Mouse (Mus musculus): Measurements from ENCODE around the gene Pomgnt2. TPM values are rescaled to one million over a fixed set of nuclear protein-coding genes. Genes with fewer than 3 reads are reported as not detected.

The Pomgnt2 gene
- polyA plus RNA-seq, 1 experiment from 2014 or later = 10.9 TPM

DNA sequence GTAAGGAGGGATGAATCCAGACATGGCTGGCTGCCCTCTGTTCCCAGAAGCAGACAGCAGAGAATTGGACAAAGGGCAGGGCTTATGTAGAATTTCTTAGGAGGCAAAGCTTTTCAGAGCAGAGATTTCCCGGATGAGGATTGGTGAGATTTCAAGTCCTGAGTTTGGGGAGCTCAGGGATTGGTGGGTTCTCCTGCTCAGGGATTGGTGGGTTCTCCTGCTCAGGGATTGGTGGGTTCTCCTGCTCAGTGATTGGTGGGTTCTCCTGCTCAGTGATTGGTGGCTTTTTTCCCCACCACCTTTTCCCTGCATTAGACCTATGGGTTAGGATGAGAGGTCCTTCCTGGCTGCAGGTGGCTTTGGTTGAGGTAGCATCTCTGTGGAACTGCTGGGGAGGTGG lies 60.0 kb downstream of the Pomgnt2 start:
- Histone ChIP-seq H3K27me3 (0 out of 2 replicates have a peak, but pooled peaks cover 2% of the 10 kb centered on the region), H3K9me3 (replicated peaks) (no peaks in the 10 kb centered on the region), H3K27ac (no peak overlapping the region), H3K36me3 (no peaks in the 10 kb centered on the region), H3K4me2 (no peak overlapping the region), H3K4me3 (no peak overlapping the region), H3K9ac (no peak overlapping the region), H3K4me1 (replicated peaks) (no peaks in the 10 kb centered on the region)
- 72% methylated on average over 1 of the region's 1 CpGs for WGBS
- ATAC-seq (replicated peaks; ENCODE audit: insufficient number of reproducible peaks, insufficient read depth, low FRiP score, low read depth) = no peak

DNA sequence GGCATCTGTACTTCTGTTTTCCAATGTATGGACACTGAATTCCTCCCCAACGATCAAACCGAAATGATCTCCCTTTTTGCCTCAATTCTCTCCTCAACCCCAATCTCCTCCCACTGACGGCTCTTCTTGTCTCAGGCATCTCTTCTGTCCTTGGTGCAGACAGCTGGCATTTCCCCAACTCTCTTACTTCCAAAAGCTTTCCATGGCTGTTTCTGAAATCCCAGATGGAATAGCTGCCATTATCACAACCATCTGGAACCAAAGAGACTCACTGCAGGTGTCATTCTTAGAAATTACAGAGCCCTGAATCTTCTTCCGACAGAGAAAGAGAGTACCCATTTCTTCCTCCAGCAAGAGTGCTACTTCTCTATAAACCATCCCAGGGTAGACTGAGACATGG lies 62.1 kb downstream of the Pomgnt2 start:
- no peak overlapping the region for H3K4me3 ChIP-seq
- no peak for ATAC-seq (replicated peaks; ENCODE audit: insufficient number of reproducible peaks, insufficient read depth, low FRiP score, low read depth)
- no peak overlapping the region for H3K9ac ChIP-seq
- no peaks in the 10 kb centered on the region for H3K4me1 ChIP-seq (replicated peaks)
- H3K4me2 ChIP-seq = no peak overlapping the region
- no peak overlapping the region for H3K27ac ChIP-seq
- no peaks in the 10 kb centered on the region for H3K9me3 ChIP-seq (replicated peaks)
- H3K36me3 ChIP-seq = no peaks in the 10 kb centered on the region
- 80% methylated on average over 4 of the region's 4 CpGs for WGBS
- H3K27me3 ChIP-seq = 0 out of 2 replicates have a peak, but pooled peaks cover 2% of the 10 kb centered on the region

Other genes with a start within 250 kb of the Pomgnt2 start
- gene Zfp651, start 237.8 kb downstream of the Pomgnt2 start, polyA plus RNA-seq (2015; fragmentation: Nextera tagmentation; extraction: Ambion mirVana) = 18.2 and 23.0 TPM in 2 replicates
- 4.5 and 5.5 TPM in 2 replicates for gene Klhl40, start 219.5 kb downstream of the Pomgnt2 start, polyA plus RNA-seq (2015; fragmentation: Nextera tagmentation; extraction: Ambion mirVana)
- 17.5 and 18.3 TPM in 2 replicates for gene Hhatl, start 204.6 kb downstream of the Pomgnt2 start, polyA plus RNA-seq (2015; fragmentation: Nextera tagmentation; extraction: Ambion mirVana)
- gene Ccdc13, start 157.6 kb downstream of the Pomgnt2 start, polyA plus RNA-seq (2015; fragmentation: Nextera tagmentation; extraction: Ambion mirVana) = 0.23 TPM in 1 of 2 replicates, not detected in the other
- 206 and 251 TPM in 2 replicates for gene Higd1a, start 138.7 kb downstream of the Pomgnt2 start, polyA plus RNA-seq (2015; fragmentation: Nextera tagmentation; extraction: Ambion mirVana)
- 1.2 and 2.0 TPM in 2 replicates for gene Ackr2, start 98.8 kb downstream of the Pomgnt2 start, polyA plus RNA-seq (2015; fragmentation: Nextera tagmentation; extraction: Ambion mirVana)
- gene Cyp8b1, start 80.8 kb downstream of the Pomgnt2 start, polyA plus RNA-seq (2015; fragmentation: Nextera tagmentation; extraction: Ambion mirVana) = not detected in 2 replicates
- 1.2 and 2.2 TPM in 2 replicates for gene Fam198a, start 46.1 kb downstream of the Pomgnt2 start, polyA plus RNA-seq (2015; fragmentation: Nextera tagmentation; extraction: Ambion mirVana)
- 47.3 and 49.9 TPM in 2 replicates for gene Snrk, start 120.2 kb upstream of the Pomgnt2 start, polyA plus RNA-seq (2015; fragmentation: Nextera tagmentation; extraction: Ambion mirVana)

All from heart, embryonic 15.5 days (tissue).